Mouse (Mus musculus) cortical plate, adult 2 months (tissue): ENCODE measurements around the gene Mepe.

Experiments
- CTCF ChIP-seq: fragments of 200-500 bp; IDR thresholded peaks from 2 replicates; pipeline ENCODE4 v1.5.1; 2011; ENCODE audit warnings: mild to moderate bottlenecking, control low read depth, low read length; ENCODE audit not compliant: insufficient read depth; ENCODE audit errors: extremely low read depth
- POLR2A ChIP-seq: fragments of 200-500 bp; IDR thresholded peaks from 2 replicates; pipeline ENCODE4 v1.6.1; 2011; ENCODE audit warnings: mild to moderate bottlenecking, low read length, control low read depth; ENCODE audit not compliant: insufficient read depth; ENCODE audit errors: extremely low read depth

DNA sequence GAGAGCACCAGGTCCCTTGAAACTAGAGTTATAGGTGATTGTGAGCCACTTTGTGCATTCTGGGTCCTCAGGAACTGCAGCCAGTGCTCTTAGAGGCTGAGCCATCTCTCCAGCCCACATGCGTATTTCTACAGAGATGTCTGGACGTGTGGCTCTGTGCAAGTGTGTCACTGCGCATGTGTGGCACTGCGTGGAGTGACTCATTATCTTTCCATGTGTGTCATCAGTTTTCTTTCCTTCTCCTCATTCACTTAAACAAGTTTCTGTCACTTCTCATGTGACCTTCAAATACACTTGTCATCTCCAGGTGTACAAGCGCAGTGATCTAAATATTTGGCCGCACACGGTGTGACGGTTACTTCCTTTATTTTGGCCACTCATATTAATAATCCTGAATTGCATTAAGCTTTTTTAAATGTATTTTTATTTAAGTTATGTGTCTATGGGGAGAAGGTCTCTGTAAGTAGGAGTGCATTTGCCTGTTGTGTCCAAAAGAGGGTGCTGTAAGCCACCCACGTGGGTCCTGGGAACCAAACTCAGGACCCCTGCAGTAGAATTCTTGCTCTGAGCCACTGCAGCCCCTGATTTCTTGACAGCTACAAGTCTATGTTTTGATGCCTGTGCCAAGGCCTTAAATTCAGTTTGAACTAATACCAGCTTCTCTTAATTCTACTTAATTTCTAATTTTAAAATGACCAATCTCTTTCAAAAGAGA is 19.6 kb downstream of the Mepe start:
- TF ChIP-seq CTCF, result peak; percentile 34; the same call in 1 of the 2 replicates
- no peak for TF ChIP-seq POLR2A
